Mouse (Mus musculus) ES-Bruce4 (cell line): ENCODE data around the gene Cntfr.

Experiments used
- CTCF ChIP-seq: IDR thresholded peaks from one replicate; pipeline ENCODE4 v1.8.1; 2011; ENCODE audit warnings: low read depth, low read length
- POLR2A ChIP-seq: IDR thresholded peaks from one replicate; pipeline ENCODE4 v1.8.1; 2011; ENCODE audit warnings: low read length; ENCODE audit not compliant: insufficient read depth

- TF ChIP-seq CTCF (no peak), POLR2A (no peak)
Measured at GRCm38 (mm10) chr4:41633001-41633400, 63.9 kb downstream of the Cntfr start.
